Mouse (Mus musculus) kidney, postnatal 36 days (tissue): ENCODE measurements around the gene Tppp2.

Experiments
- DNase-seq, 2 experiments: peaks; one replicate each; pipeline ENCODE4 v3.0.0; 2021 to 2022; ENCODE audit warnings: mixed read lengths in 2 of 2

Tppp2 gene

GRCm38 (mm10) chr14:51918125-51918524 is at the start of gene Tppp2:
Gene Tppp2 (plus strand): TSS chr14:51918425.
- no peak for DNase-seq

GRCm38 (mm10) chr14:51870756-51871155 is 47.5 kb upstream of the Tppp2 start:
- DNase-seq: no peak

GRCm38 (mm10) chr14:51871741-51872140 is 46.5 kb upstream of the Tppp2 start:
- DNase-seq: no peak

GRCm38 (mm10) chr14:51877517-51877916 is 40.7 kb upstream of the Tppp2 start:
- DNase-seq: no peak

- DNase-seq: peak; percentile 81 to 85
These were observed 34.6 kb upstream of the Tppp2 start for GRCm38 (mm10) chr14:51883527-51884030.

GRCm38 (mm10) chr14:51884031-51884544 is 34.1 kb upstream of the Tppp2 start:
- no peak for DNase-seq

- DNase-seq: peak; percentile 97
These were observed 33.5 kb upstream of the Tppp2 start, which contains the start of gene Mettl17 for GRCm38 (mm10) chr14:51884598-51885331. Gene Mettl17 (plus strand): TSS chr14:51884842.

- DNase-seq: no peak
These were observed 32.2 kb upstream of the Tppp2 start for GRCm38 (mm10) chr14:51886051-51886450.

- DNase-seq: no peak
These were observed 28.4 kb upstream of the Tppp2 start for GRCm38 (mm10) chr14:51889833-51890232.

- no peak for DNase-seq
These were observed 25.9 kb upstream of the Tppp2 start, which contains the start of gene Slc39a2 for GRCm38 (mm10) chr14:51892191-51892939. Gene Slc39a2 (plus strand): TSS chr14:51892889.

- DNase-seq: no peak
These were observed 25.0 kb upstream of the Tppp2 start for GRCm38 (mm10) chr14:51893094-51893794.

- DNase-seq: no peak
These were observed 24.4 kb upstream of the Tppp2 start for GRCm38 (mm10) chr14:51893809-51894208.

- no peak for DNase-seq
These were observed 23.2 kb upstream of the Tppp2 start for GRCm38 (mm10) chr14:51895071-51895470.

GRCm38 (mm10) chr14:51896019-51896418 is 22.2 kb upstream of the Tppp2 start:
- no peak for DNase-seq

- no peak for DNase-seq
These were observed 21.6 kb upstream of the Tppp2 start for GRCm38 (mm10) chr14:51896539-51897170.

- no peak for DNase-seq
These were observed 18.9 kb upstream of the Tppp2 start for GRCm38 (mm10) chr14:51899351-51899750.

- DNase-seq: peak; percentile 59 to 93
These were observed 15.2 kb upstream of the Tppp2 start for GRCm38 (mm10) chr14:51902806-51903710.

GRCm38 (mm10) chr14:51903782-51904181 is 14.4 kb upstream of the Tppp2 start:
- DNase-seq: no peak

- no peak for DNase-seq
These were observed 13.5 kb upstream of the Tppp2 start for GRCm38 (mm10) chr14:51904706-51905105.

GRCm38 (mm10) chr14:51906102-51906501 is 12.1 kb upstream of the Tppp2 start:
- DNase-seq: no peak

- DNase-seq: no peak
These were observed 6.9 kb upstream of the Tppp2 start for GRCm38 (mm10) chr14:51911301-51911700.
